Mouse (Mus musculus) stomach, embryonic 15.5 days (tissue): ENCODE data around the gene Gjc2. TPM values are rescaled to one million over a fixed set of nuclear protein-coding genes. Genes with fewer than 3 reads are reported as not detected.

Source experiments
- ATAC-seq: fragments of 200-750 bp; cut with Nextera tagmentation; 2 replicates; pipeline ENCODE4 v1.8.0; 2017; ENCODE audit warnings: low read depth, moderate number of reproducible peaks, moderate TSS enrichment; ENCODE audit not compliant: insufficient read depth, low FRiP score
- H3K27ac ChIP-seq: fragments of 300-500 bp; sonication (generic); 2 replicates; pipeline ENCODE4 v1.5.1; 2015; ENCODE audit warnings: mild to moderate bottlenecking, inconsistent platforms
- H3K27me3 ChIP-seq: fragments of 300-500 bp; sonication (generic); replicated peaks from 2 replicates; pipeline ENCODE4 v1.6.1; 2015; ENCODE audit warnings: inconsistent platforms
- H3K36me3 ChIP-seq: fragments of 300-500 bp; sonication (generic); 2 replicates; pipeline ENCODE4 v1.6.1; 2015; ENCODE audit warnings: inconsistent platforms
- H3K4me1 ChIP-seq: fragments of 300-500 bp; sonication (generic); 2 replicates; pipeline ENCODE4 v1.6.1; 2015; ENCODE audit warnings: inconsistent platforms
- H3K4me2 ChIP-seq: fragments of 300-500 bp; sonication (generic); 2 replicates; pipeline ENCODE4 v1.6.1; 2015; ENCODE audit warnings: mild to moderate bottlenecking, inconsistent platforms
- H3K4me3 ChIP-seq: fragments of 300-500 bp; sonication (generic); replicated peaks from 2 replicates; pipeline ENCODE4 v1.5.1; 2015; ENCODE audit warnings: inconsistent platforms
- H3K9ac ChIP-seq: fragments of 300-500 bp; sonication (generic); 2 replicates; pipeline ENCODE4 v1.6.1; 2015; ENCODE audit warnings: inconsistent platforms
- H3K9me3 ChIP-seq: fragments of 300-500 bp; sonication (generic); 2 replicates; pipeline ENCODE4 v1.6.1; 2016; ENCODE audit warnings: inconsistent platforms
- WGBS: fragments of 180-500 bp; shearing (Covaris S2); methylation state at CpG from one replicate; pipeline ENCODE4 v1.1.7; 2015; 5-methylcytosine and 5-hydroxymethylcytosine counted together
- polyA plus RNA-seq: library from polyadenylated mRNA; unstranded; fragments of >200 nt; fragmentation: Nextera tagmentation; extraction: Ambion mirVana; gene quantifications from 2 replicates; pipeline ENCODE4 v1.2.1, GENCODE M21; 2015

Gene Gjc2
- polyA plus RNA-seq, 1 experiment from 2014 or later: 1.7 TPM

GRCm38 (mm10) chr11:59170549-59170948, 12.5 kb downstream of the Gjc2 start:
- 80% methylated on average over 4 of the region's 4 CpGs for WGBS
- H3K4me3 ChIP-seq: no peak overlapping the region
- peaks cover 16% of the 10 kb centered on the region for H3K27me3 ChIP-seq
- H3K4me2 ChIP-seq: no peak overlapping the region
- no peaks in the 10 kb centered on the region for H3K9me3 ChIP-seq
- ATAC-seq: no peak
- no peak overlapping the region for H3K9ac ChIP-seq
- H3K27ac ChIP-seq: no peak overlapping the region
- H3K4me1 ChIP-seq: no peaks in the 10 kb centered on the region
- H3K36me3 ChIP-seq: no peaks in the 10 kb centered on the region

DNA sequence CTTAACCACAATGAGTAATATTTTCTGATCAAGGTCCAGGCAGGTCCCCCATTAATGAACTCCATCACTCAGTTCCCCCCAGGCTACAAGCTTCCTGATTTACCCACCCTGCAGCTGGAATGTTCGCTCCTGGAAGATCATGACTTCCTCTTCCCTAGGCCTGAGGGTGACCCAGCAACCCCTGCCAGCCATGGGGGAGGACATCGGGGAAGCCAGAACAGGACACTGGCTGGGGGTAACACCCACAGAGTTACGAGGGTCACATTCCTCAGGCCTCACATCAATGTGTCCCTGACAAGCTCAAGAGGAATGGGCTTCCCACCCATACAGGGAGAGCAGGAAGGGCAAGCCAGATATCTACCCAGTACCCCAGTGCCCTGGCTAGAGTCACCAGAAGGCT, 13.2 kb downstream of the Gjc2 start:
- H3K27ac ChIP-seq: no peak overlapping the region
- no peak for ATAC-seq
- no peak overlapping the region for H3K4me3 ChIP-seq
- H3K9me3 ChIP-seq: no peaks in the 10 kb centered on the region
- WGBS: 55% methylated on average over 3 of the region's 3 CpGs
- no peak overlapping the region for H3K9ac ChIP-seq
- H3K4me1 ChIP-seq: no peaks in the 10 kb centered on the region
- no peaks in the 10 kb centered on the region for H3K36me3 ChIP-seq
- peaks cover 9% of the 10 kb centered on the region for H3K27me3 ChIP-seq
- no peak overlapping the region for H3K4me2 ChIP-seq

DNA sequence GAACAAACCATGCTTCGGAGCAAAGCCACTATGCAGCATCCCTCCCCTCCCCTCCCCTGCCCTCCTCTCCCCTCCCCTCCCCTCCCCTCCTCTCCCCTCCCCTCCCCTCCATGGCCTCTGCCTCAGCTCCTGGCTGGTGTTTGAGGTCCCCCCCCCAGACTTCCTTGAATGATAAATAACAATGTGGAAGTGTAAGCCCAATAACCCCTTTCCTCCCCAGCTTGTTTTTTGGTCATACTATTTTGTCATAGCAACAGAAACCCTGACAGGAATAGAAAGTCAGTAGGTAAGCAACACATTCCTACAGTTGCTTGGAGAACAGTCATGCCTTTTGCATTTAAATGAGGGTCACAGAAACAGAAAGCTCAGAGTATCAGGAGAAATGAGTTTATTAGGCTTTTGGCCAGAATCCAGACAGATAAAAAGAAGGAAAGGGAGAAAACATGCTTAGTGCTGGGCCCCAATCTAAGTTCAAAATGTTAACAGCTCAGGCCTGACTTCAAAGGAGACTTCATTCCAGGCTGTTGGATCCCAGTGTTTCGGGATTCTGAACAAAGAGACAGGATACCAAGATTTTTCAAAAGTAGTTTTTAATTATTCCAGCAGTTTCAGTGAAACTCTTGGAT, 17.3 kb downstream of the Gjc2 start:
- no peak overlapping the region for H3K4me3 ChIP-seq
- no peaks in the 10 kb centered on the region for H3K9me3 ChIP-seq
- H3K27ac ChIP-seq: no peak overlapping the region
- no peak overlapping the region for H3K4me2 ChIP-seq
- H3K9ac ChIP-seq: no peak overlapping the region
- H3K4me1 ChIP-seq: peaks cover 11% of the 10 kb centered on the region; the same call in 1 of the 2 replicates
- H3K36me3 ChIP-seq: no peaks in the 10 kb centered on the region
- ATAC-seq: no peak
- WGBS: 61% methylated on average over 2 of the region's 2 CpGs
- H3K27me3 ChIP-seq: no peaks in the 10 kb centered on the region

DNA sequence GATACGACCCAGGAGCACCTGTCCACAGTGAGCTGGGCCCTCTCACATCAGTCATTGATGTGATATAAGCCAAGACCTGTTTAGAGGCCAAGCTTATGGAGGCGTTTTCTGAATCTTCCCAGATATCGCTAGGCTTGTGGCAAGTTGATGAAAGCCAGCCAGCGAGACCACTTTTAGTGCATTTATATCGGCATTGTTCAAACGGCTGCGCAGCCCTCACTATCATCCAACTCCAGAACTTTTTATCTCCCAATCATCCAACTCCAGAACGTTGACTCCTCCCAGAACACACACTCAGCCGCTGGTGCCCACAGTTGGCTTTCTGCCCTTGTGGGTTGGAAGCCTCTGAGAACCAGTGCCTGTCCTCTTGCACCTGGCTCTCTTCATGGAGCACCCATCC, 18.6 kb downstream of the Gjc2 start:
- Histone ChIP-seq H3K4me2 (peak overlapping the region; percentile 59), H3K27ac (peak overlapping the region; percentile 100), H3K4me3 (peak overlapping the region; percentile 84; the same call in 1 of the 2 replicates), H3K4me1 (peaks cover 11% of the 10 kb centered on the region; the same call in 1 of the 2 replicates), H3K27me3 (no peaks in the 10 kb centered on the region), H3K9ac (no peak overlapping the region), H3K9me3 (no peaks in the 10 kb centered on the region), H3K36me3 (no peaks in the 10 kb centered on the region)
- peak; percentile 11; the same call in 1 of the 2 replicates for ATAC-seq
- 78% methylated on average over 9 of the region's 9 CpGs for WGBS

GRCm38 (mm10) chr11:59163255-59164236, 19.5 kb downstream of the Gjc2 start, which contains the start of gene Iba57:
TSS of gene Iba57 (minus strand) at chr11:59163739.
- Histone ChIP-seq H3K9me3 (no peaks in the 10 kb centered on the region), H3K27ac (peak within 1 kb of the TSS; percentile 100), H3K4me3 (peak within 1 kb of the TSS; percentile 84), H3K4me2 (peak within 1 kb of the TSS; percentile 65), H3K27me3 (no peaks in the 10 kb centered on the region), H3K4me1 (peaks cover 11% of the 10 kb centered on the region; the same call in 1 of the 2 replicates), H3K9ac (peak within 1 kb of the TSS; percentile 84), H3K36me3 (no peaks in the 10 kb centered on the region)
- ATAC-seq: peak; percentile 98
- WGBS: 2% methylated on average over 66 of the region's 68 CpGs

DNA sequence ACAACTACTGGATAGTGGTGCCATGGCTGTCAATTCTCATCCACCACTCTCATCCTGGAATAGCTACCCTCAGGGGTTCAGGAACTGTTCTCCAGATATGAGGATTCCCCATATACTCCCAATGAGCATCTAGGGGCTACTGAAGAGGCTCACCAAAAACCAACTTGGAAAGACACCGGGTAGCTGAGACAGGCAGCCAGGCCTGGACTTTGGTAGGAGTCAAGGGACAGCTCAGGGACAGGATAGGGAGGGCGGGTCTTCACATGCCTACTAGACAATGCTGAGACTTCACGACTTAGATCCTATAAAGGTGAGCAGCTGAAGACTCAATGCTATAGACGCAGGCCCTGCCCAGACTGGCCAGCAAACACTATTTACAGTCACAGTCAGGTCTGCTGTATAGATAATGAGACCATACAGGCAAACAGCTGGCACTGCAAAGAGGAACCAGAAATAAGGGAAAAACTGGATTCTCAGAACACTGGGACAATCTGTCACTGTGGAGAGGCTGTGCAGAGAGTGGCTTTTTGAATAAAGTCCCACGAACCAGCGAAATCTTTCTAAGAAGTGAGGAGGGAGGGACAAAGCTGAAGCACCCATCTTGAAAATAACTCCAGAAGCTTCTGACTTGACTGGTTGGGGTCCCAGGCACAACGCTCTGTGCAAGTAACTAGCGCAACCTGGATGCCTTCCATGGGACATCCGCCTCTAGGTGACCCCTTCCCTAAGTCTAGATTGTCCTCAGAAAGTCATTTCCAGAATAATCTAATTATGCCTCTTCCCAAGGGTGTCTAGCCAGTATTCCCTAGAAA, 20.4 kb downstream of the Gjc2 start:
- Histone ChIP-seq H3K27me3 (no peaks in the 10 kb centered on the region), H3K27ac (peak overlapping the region; percentile 68), H3K36me3 (0 out of 2 replicates have a peak, but pooled peaks cover 7% of the 10 kb centered on the region), H3K4me1 (peaks cover 11% of the 10 kb centered on the region; the same call in 1 of the 2 replicates), H3K4me2 (peak overlapping the region; percentile 65), H3K4me3 (peak overlapping the region; percentile 84), H3K9ac (peak overlapping the region; percentile 26; the same call in 1 of the 2 replicates), H3K9me3 (no peaks in the 10 kb centered on the region)
- WGBS: 59% methylated on average over 9 of the region's 9 CpGs
- ATAC-seq: no peak

GRCm38 (mm10) chr11:59161398-59161797, 21.6 kb downstream of the Gjc2 start:
- H3K36me3 ChIP-seq: peaks cover 10% of the 10 kb centered on the region; the same call in 1 of the 2 replicates
- no peaks in the 10 kb centered on the region for H3K27me3 ChIP-seq
- no peak overlapping the region for H3K4me3 ChIP-seq
- WGBS: 72% methylated on average over 5 of the region's 5 CpGs
- no peak overlapping the region for H3K27ac ChIP-seq
- ATAC-seq: no peak
- H3K9ac ChIP-seq: no peak overlapping the region
- no peaks in the 10 kb centered on the region for H3K9me3 ChIP-seq
- H3K4me2 ChIP-seq: no peak overlapping the region
- H3K4me1 ChIP-seq: peaks cover 11% of the 10 kb centered on the region; the same call in 1 of the 2 replicates

DNA sequence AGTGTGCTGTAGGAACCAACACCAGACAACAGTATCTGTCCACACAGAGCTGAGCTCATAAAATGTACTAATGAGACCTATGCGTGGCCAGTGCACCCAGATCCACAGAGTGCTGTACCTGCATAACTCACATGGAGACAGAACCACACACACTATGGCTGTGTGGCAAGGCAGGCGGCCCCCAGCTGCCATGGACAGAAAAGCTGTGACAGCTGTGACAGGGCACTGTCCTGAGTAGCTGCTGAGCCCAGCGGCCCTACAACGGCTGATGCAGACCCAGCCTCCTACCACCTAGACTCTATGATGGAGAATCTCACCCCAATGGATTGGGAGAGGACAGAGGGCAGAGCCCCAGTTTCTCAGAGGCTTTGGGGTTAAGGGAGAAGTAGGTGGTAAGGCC, 23.5 kb downstream of the Gjc2 start:
- Histone ChIP-seq H3K4me1 (peaks cover 11% of the 10 kb centered on the region; the same call in 1 of the 2 replicates), H3K9ac (no peak overlapping the region), H3K4me3 (no peak overlapping the region), H3K27ac (no peak overlapping the region), H3K4me2 (no peak overlapping the region), H3K36me3 (peaks cover 10% of the 10 kb centered on the region; the same call in 1 of the 2 replicates), H3K27me3 (no peaks in the 10 kb centered on the region), H3K9me3 (no peaks in the 10 kb centered on the region)
- WGBS: 84% methylated on average over 4 of the region's 4 CpGs
- ATAC-seq: no peak

- Histone ChIP-seq H3K4me2 (no peak overlapping the region), H3K9ac (no peak overlapping the region), H3K27ac (no peak overlapping the region), H3K27me3 (no peaks in the 10 kb centered on the region), H3K4me3 (no peak overlapping the region), H3K9me3 (no peaks in the 10 kb centered on the region), H3K36me3 (peaks cover 10% of the 10 kb centered on the region; the same call in 1 of the 2 replicates), H3K4me1 (peaks cover 6% of the 10 kb centered on the region; the same call in 1 of the 2 replicates)
- ATAC-seq: no peak
- 91% methylated on average over 13 of the region's 13 CpGs for WGBS
Observed at GRCm38 (mm10) chr11:59159099-59159498, 23.9 kb downstream of the Gjc2 start.

DNA sequence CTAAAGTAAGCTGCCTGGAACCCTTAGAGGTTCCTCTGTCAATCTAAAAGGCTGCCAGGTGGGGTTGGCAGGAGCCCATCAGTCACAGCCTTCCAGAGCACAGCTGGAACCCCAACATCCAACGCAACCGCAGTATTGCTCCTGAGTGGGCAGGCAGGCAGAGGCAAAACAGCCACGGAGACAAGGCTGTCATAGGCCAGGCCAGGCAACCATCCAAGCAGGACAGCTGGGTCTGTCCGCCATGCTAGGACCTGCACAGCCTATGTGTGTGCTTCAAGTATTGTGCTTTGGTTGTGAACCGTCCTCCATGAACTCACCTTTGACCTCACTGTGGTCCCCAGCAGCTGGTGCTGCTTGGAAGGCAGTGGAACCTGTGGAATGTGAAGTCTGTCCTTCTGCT, 27.1 kb downstream of the Gjc2 start:
- no peaks in the 10 kb centered on the region for H3K27me3 ChIP-seq
- no peak overlapping the region for H3K4me2 ChIP-seq
- no peak for ATAC-seq
- WGBS: 86% methylated on average over 5 of the region's 5 CpGs
- no peak overlapping the region for H3K9ac ChIP-seq
- H3K36me3 ChIP-seq: peaks cover 10% of the 10 kb centered on the region; the same call in 1 of the 2 replicates
- H3K9me3 ChIP-seq: no peaks in the 10 kb centered on the region
- H3K4me1 ChIP-seq: no peaks in the 10 kb centered on the region
- H3K27ac ChIP-seq: no peak overlapping the region
- H3K4me3 ChIP-seq: no peak overlapping the region

DNA sequence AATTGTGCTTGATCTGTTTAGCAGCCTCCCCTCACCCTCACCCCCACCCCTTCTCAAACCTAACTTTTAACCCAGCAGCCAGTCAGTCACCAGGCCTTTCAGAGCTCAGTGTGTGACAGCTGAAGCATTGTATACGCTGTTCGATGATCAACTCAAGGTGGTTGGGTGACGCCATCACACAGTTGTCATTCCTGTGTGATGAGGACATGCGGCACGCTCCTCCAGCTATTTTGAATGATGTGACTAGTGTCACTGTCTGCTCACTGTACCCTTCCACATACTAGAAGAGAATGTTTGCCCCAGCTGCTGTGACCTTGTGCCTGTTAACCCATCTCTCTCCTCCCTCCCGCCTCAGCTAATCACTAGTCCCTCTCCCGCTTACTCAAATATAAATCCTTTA, 28.8 kb downstream of the Gjc2 start:
- ATAC-seq: no peak
- Histone ChIP-seq H3K9me3 (no peaks in the 10 kb centered on the region), H3K4me2 (no peak overlapping the region), H3K27ac (no peak overlapping the region), H3K4me1 (no peaks in the 10 kb centered on the region), H3K9ac (no peak overlapping the region), H3K27me3 (no peaks in the 10 kb centered on the region), H3K36me3 (peaks cover 10% of the 10 kb centered on the region; the same call in 1 of the 2 replicates), H3K4me3 (no peak overlapping the region)
- 70% methylated on average over 7 of the region's 7 CpGs for WGBS
